Mouse (Mus musculus) macrophage (primary cell): ENCODE measurements around the gene Tspan2. TPM values are rescaled to one million over a fixed set of nuclear protein-coding genes. Genes with fewer than 3 reads are reported as not detected.

Source experiments
- H3K27ac ChIP-seq: fragments of 350-480 bp; formaldehyde crosslinking; 2 replicates; pipeline ENCODE4 v1.9.0; 2021
- H3K36me3 ChIP-seq: fragments of 350-480 bp; formaldehyde crosslinking; 2 replicates; pipeline ENCODE4 v1.9.0; 2021; ENCODE audit errors: inconsistent target
- H3K4me3 ChIP-seq: fragments of 350-480 bp; formaldehyde crosslinking; 2 replicates; pipeline ENCODE4 v1.9.0; 2021; ENCODE audit errors: inconsistent target
- H3K79me2 ChIP-seq: fragments of 350-480 bp; formaldehyde crosslinking; 2 replicates; pipeline ENCODE4 v1.9.0; 2021; ENCODE audit errors: inconsistent target
- WGBS: methylation state at CpG from one replicate; pipeline ENCODE4 v1.1.7; 2026; ENCODE audit warnings: inconsistent platforms; ENCODE audit not compliant: missing documents; 5-methylcytosine and 5-hydroxymethylcytosine counted together
- polyA plus RNA-seq: library from polyadenylated mRNA; stranded (reverse); fragments of 250-400 nt; gene quantifications from 3 replicates; pipeline ENCODE4 v1.2.4, GENCODE M21; 2018; ENCODE audit warnings: inconsistent platforms

Gene Tspan2
- polyA plus RNA-seq, 1 experiment from 2014 or later, result 0.13 TPM

- Histone ChIP-seq H3K36me3 (no peaks in the 10 kb centered on the region), H3K79me2 (no peaks in the 10 kb centered on the region), H3K27ac (no peak overlapping the region), H3K4me3 (no peak overlapping the region)
- 90% methylated on average over 4 of the region's 4 CpGs for WGBS
These were observed 38.7 kb downstream of the Tspan2 start for GRCm38 (mm10) chr3:102773018-102773417.

- H3K79me2 ChIP-seq, result no peaks in the 10 kb centered on the region
- whole genome bisulfite sequencing, result 85% methylated on average over 2 of the region's 2 CpGs
- no peak within 1 kb of the TSS for H3K4me3 ChIP-seq
- H3K36me3 ChIP-seq, result no peaks in the 10 kb centered on the region
- no peak within 1 kb of the TSS for H3K27ac ChIP-seq
These were observed 48.3 kb downstream of the Tspan2 start, which contains the start of gene Tshb for GRCm38 (mm10) chr3:102782618-102783017. Gene Tshb, minus strand, starts transcription at chr3:102782718.

GRCm38 (mm10) chr3:102787369-102787768, 53.0 kb downstream of the Tspan2 start:
- Histone ChIP-seq H3K79me2 (no peaks in the 10 kb centered on the region), H3K36me3 (no peaks in the 10 kb centered on the region), H3K4me3 (no peak overlapping the region), H3K27ac (no peak overlapping the region)
- 11% methylated on average over 4 of the region's 4 CpGs for WGBS

GRCm38 (mm10) chr3:102803937-102804336, 69.6 kb downstream of the Tspan2 start:
- no peaks in the 10 kb centered on the region for H3K79me2 ChIP-seq
- H3K36me3 ChIP-seq, result no peaks in the 10 kb centered on the region
- H3K4me3 ChIP-seq, result no peak overlapping the region
- no peak overlapping the region for H3K27ac ChIP-seq
- 5% methylated on average over 3 of the region's 3 CpGs for WGBS

- no peak overlapping the region for H3K27ac ChIP-seq
- no peak overlapping the region for H3K4me3 ChIP-seq
- no peaks in the 10 kb centered on the region for H3K36me3 ChIP-seq
- no peaks in the 10 kb centered on the region for H3K79me2 ChIP-seq
- WGBS, result 76% methylated on average over 1 of the region's 1 CpGs
These were observed 108.1 kb downstream of the Tspan2 start for GRCm38 (mm10) chr3:102842386-102842785.

GRCm38 (mm10) chr3:102848661-102849060, 114.3 kb downstream of the Tspan2 start:
- H3K36me3 ChIP-seq, result no peaks in the 10 kb centered on the region
- no peaks in the 10 kb centered on the region for H3K79me2 ChIP-seq
- no peak overlapping the region for H3K4me3 ChIP-seq
- H3K27ac ChIP-seq, result no peak overlapping the region

Other genes starting within 250 kb of the Tspan2 start
- gene Tshb, start 48.2 kb downstream of the Tspan2 start, polyA plus RNA-seq, result not detected in 3 replicates
- not detected in 3 replicates for gene Sycp1, start 201.6 kb downstream of the Tspan2 start, polyA plus RNA-seq
- gene Nr1h5, start 229.6 kb downstream of the Tspan2 start, polyA plus RNA-seq, result not detected in 3 replicates